ENCODE assay signal across 17 mouse cellular contexts in genomic region chr11:68062116-68062515, GRCm38 (mm10).
"Had no signal": no experiment of that assay in that cellular context is flagged by ENCODE, and none has a peak within 500 bp of the region (broad histone marks: within the 10 kb centered on the region; RNA-seq: fewer than 3 reads in every experiment).

No protein-coding gene starts in this region.

- H3K9ac ChIP-seq: limb, embryonic 12.5 days; liver, embryonic 13.5 days; liver, postnatal 0 days; lung, embryonic 15.5 days; midbrain, embryonic 15.5 days; neural tube, embryonic 12.5 days had no signal

- H3K27ac ChIP-seq: kidney, postnatal 0 days; liver, embryonic 13.5 days; lung, embryonic 15.5 days; macrophage; midbrain, embryonic 15.5 days; neural tube, embryonic 12.5 days had no signal

- H3K27me3 ChIP-seq: liver, embryonic 13.5 days; lung, embryonic 15.5 days; megakaryocyte, embryonic 14.5 days; midbrain, embryonic 15.5 days; neural tube, embryonic 12.5 days had no signal

- H3K4me2 ChIP-seq: limb, embryonic 12.5 days; liver, embryonic 13.5 days; lung, embryonic 15.5 days; midbrain, embryonic 11.5 days; midbrain, embryonic 15.5 days; neural tube, embryonic 12.5 days had no signal

- ATAC-seq: liver, postnatal 0 days; midbrain, embryonic 15.5 days had no signal

- H3K36me3 ChIP-seq: limb, embryonic 12.5 days; liver, embryonic 13.5 days; lung, embryonic 15.5 days; midbrain, embryonic 15.5 days; neural tube, embryonic 12.5 days had no signal

- DNase-seq: kidney, postnatal 36 days; liver; liver, embryonic 13.5 days; liver, postnatal 0 days; lung, postnatal 14 days; right cerebral cortex, postnatal 4 days; spleen, adult 18-20 months; thymus, adult 2 months; thymus, postnatal 25 days had no signal

- H3K4me1 ChIP-seq: liver, embryonic 13.5 days; lung, embryonic 15.5 days; midbrain, embryonic 15.5 days; neural tube, embryonic 12.5 days had no signal

- H3K4me3 ChIP-seq: limb, embryonic 12.5 days; liver, embryonic 13.5 days; lung, embryonic 15.5 days; megakaryocyte, embryonic 14.5 days; midbrain, embryonic 15.5 days; neural tube, embryonic 12.5 days had no signal

- H3K9me3 ChIP-seq: liver, embryonic 13.5 days; lung, embryonic 15.5 days; megakaryocyte, embryonic 14.5 days; midbrain, embryonic 15.5 days; neural tube, embryonic 12.5 days had no signal
